Mouse (Mus musculus) C3H10T1/2 (cell line): Measurements from ENCODE around the gene 4931440F15Rik. TPM values are rescaled to one million over a fixed set of nuclear protein-coding genes. Genes with fewer than 3 reads are reported as not detected.

Source experiments
- polyA plus RNA-seq, 2 experiments: library from polyadenylated mRNA; unstranded; fragments of >200 nt; fragmentation: generic; extraction: Trizol; gene quantifications; one replicate each; pipeline ENCODE4 v1.2.1; 2012; ENCODE audit warnings: missing spikeins in 2 of 2

Gene 4931440F15Rik
- polyA plus RNA-seq, result under 1 TPM in 1 of 2 experiments, not detected in 1; 0.01 TPM

DNA sequence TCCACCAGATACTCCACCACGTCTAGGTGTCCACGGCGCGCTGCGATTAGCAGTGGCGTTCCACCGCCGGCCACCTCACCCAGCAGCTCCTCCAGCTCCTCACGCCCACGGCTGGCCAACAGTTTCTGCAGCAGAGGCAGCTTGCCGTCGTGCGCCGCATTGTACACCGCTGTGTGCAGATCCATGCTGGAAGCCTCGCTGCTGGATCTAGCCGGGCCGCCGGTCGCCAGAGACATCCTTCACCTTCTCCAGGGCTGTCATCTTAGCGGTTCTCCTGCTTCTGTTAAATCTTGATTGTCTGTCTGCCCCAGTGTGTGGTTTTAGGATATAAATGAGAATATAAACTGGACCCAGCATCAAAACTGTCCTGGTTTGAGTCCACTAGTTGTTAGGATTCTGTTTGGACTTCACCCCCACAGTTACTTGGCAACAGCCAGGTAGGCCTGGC lies at the start of gene 4931440F15Rik:
Gene 4931440F15Rik, minus strand, starts transcription at position 398 of the 448 bp plus-strand sequence.

Other genes starting within 250 kb of the 4931440F15Rik start
- 100 to 1,000 TPM in 1 of 2 experiments, 10 to 100 TPM in 1; 63.9 to 152 TPM for gene Rtn4, start 132.7 kb downstream of the 4931440F15Rik start, polyA plus RNA-seq
- under 1 TPM; under 0.01 to 0.28 TPM for gene Eml6, start 200.4 kb upstream of the 4931440F15Rik start, polyA plus RNA-seq